Mouse (Mus musculus): ENCODE measurements at regions not wholly inside any gene's neighbourhood (a gene's known extent, or its start where the extent isn't known, plus 50 kb on each side); places are given as distances from the start of the nearest gene placed in this dataset.

- no peak for TF ChIP-seq POU5F1 (IDR thresholded peaks at IDR 0.05; ENCODE audit: borderline replicate concordance, low read length)
- TF ChIP-seq CTCF (conservative IDR thresholded peaks at IDR 0.05; ENCODE audit: low read length) = no peak
Measured at GRCm38 (mm10) chr13:37559056-37559455, 214.0 kb downstream of the Ly86 start.
